Mouse (Mus musculus) right cerebral cortex, postnatal 4 days (tissue): Measurements from ENCODE around the gene Fam126a.
A peak's percentile ranks its signal among the peaks of the same experiment; 100 is the strongest.

Experiments
- DNase-seq: peaks from one replicate; pipeline ENCODE4 v3.0.0-alpha.2; 2022

Gene Fam126a

DNA sequence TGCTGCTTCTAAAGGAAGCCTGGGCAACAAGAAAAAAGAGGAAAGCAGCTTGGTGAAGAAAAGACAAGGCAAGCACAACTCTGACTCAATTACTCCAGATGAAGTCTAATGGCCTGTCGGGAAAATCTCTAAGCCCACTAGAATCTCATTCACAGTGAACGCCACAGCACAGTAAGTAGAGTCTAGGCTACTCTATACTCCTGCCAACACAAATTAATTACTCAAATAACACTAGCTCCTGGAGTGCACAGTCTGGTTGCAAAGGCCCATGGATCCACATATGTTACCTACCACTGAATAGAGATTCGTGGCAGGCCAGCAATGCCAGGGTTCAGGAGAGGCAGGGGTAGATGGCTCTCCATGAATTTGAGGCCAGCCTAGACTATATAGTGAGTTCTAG is 40.5 kb downstream of the Fam126a start:
- no peak for DNase-seq

GRCm38 (mm10) chr5:23987792-23988191 is 42.7 kb downstream of the Fam126a start:
- no peak for DNase-seq

GRCm38 (mm10) chr5:23982081-23982480 is 48.4 kb downstream of the Fam126a start:
- DNase-seq = no peak

DNA sequence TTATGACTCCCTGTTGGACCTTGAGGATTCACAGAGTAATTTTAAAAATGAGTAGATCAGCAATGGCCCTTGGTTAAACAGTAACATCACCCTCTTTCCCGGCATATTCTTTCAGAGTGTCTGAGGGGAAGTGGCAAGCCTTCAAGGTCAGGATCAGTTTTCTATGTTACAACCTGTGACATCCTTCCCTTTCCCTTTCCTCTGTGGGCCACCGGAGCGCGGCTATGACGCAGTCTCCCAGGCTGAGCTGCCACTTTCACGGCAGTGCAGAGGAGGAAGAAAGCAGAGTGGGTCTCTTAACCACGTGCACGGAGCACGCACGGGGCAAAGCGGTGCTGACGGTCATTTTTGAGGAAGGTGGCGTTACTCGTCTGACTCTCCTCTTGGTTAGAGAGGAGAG is 52.0 kb downstream of the Fam126a start:
- no peak for DNase-seq

DNA sequence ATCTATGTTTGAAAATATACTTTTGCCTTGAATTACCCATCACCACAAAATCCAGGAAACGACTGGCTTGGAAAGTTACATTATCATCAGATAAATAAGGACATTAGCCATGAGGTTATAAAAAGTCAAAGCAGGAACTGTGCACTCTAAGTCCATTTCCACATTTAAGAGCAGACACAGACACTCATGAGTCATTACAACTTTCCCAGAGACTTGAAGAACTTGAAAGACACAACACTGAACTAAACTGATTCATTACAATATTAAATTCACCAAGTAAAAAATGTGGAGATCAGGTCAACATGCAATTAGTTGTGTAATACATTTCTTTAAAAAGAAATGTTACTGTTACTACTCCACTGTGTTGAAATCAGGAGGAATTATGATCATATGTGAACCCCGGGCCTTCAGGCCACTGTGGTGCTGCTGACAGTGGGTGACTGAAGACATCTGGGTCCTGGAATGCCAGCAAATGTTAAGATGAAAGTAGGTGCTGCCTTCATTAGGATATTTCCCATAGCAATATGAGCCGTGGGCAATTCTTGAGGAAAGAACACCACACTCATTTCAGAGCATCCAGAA is 55.4 kb downstream of the Fam126a start:
- no peak for DNase-seq

- peak; percentile 22 for DNase-seq
Measured at GRCm38 (mm10) chr5:23967705-23968104, 62.8 kb downstream of the Fam126a start.

DNA sequence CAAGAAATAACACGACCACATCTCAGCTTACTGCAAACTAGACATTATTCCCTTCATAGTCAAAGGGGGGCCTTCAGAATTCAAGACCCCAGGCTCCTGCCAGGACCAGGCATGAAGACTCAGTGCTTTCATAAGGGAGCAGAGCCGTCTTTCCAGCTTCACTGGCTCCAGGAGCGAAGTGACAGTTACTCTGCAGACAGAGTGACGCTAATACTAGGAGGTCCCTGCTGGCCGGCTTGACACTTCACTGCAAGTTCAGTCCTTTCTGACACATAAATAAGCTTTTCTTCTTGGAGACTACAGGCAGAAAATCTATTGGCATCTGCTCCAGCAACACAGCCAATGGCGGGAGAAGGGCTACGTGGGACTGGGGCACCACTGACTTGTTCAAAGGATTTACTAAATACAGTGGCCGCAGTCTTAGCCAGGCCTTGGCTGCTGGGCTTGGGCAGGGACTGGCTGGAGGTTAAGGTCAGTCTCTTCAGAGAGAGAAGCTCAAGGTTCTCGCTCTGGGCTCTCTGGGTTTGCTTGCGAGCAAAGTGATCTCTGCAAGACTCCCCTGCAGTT is 65.8 kb downstream of the Fam126a start:
- peak; percentile 10 for DNase-seq

- DNase-seq = no peak
Measured at GRCm38 (mm10) chr5:23953047-23953446, 77.4 kb downstream of the Fam126a start.

- DNase-seq = no peak
Measured at GRCm38 (mm10) chr5:23948071-23948470, 82.4 kb downstream of the Fam126a start.

- no peak for DNase-seq
Measured at GRCm38 (mm10) chr5:23945056-23945455, 85.4 kb downstream of the Fam126a start.

DNA sequence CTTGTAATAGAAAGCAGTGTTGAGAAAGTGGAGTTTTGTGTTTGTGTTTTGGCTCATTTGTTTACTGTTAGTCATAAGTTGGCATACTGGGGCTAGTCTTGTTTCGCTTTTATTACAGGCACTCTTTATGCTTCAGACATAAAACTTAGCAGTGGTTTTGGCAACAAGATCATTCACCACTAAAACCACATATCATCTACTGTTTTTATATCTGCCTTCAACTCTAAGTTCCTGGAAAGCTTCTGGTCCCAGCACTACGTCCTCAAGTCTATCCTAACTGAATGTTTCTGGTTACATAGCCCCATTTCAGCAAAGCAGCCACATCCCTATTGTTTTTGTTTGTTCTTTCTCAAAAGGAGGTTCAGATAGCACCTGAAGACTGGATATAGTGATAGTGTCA is 87.0 kb downstream of the Fam126a start:
- DNase-seq = no peak

DNA sequence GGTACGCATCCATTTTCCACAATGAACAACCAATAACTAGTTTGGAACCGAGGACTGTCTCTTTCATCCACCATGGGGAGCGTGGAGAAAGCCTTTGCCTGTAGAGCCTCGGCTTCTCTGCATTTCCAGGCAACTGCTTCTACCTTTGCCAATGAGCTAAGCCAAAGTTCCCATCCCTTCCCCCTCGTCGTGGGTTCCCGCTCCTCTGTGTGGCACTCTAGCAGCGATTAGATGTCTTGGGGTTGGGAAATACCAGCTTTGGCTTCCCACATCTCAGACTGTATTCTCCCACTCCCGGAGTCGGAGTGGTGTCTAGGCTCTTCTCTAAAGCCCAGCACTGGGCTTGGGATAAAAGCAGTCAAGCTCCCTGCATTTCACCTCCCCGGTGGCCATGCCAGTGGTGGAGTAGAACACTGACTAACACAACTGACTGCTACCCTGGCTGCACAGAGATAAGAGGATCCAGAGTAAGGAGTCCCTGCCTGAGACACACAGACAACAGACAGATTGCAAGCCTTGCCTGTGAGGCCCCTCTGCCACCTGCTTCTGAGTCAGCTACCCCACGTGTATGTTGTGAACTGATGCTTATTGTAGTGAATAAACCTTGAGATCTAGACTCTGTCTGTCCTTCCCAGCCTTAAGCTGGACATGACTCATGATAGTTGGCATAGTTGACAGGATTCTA is 106.9 kb downstream of the Fam126a start:
- DNase-seq = no peak

DNA sequence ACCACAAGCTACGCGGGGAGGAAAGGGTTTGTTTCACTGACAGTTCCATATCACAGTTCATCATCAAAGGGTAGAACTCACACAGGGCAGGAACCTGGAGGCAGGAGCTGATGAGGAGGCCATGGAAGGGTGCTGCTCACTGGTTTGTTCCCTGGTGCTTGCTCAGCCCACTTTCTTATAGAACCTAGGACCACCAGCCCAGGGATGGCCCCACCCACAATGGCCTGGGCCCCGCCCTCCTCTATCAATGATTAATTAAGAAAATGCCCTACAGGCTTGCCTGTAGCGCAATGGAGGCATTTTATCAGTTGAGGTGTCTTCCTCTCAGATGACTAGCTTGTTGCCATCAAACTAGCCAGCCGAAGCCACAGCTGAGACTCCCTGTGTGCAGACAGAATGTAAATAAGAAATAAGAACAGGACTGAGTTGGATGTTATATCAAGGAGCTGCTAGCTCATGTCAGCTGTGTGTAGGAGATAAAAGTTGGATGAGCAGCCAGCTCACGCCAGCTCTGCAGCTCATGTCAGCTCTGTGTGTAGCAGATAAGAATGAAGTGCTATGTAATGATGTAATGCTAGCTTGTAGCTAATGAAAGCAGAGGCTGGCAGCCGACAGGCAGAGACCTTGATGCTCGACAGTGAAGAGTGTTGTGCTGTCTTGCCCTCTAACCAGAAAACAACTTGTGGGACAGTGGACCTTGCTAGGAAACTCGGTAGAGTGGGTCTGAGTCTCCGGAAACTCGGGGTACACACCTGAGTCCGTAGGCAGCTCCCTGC is 107.8 kb downstream of the Fam126a start:
- no peak for DNase-seq

GRCm38 (mm10) chr5:23921316-23921715 is 109.2 kb downstream of the Fam126a start:
- no peak for DNase-seq

- DNase-seq = no peak
Measured at GRCm38 (mm10) chr5:23919892-23920731, 110.4 kb downstream of the Fam126a start.

GRCm38 (mm10) chr5:23917301-23917700 is 113.2 kb downstream of the Fam126a start:
- no peak for DNase-seq

GRCm38 (mm10) chr5:23911556-23911955 is 118.9 kb downstream of the Fam126a start:
- DNase-seq = no peak

GRCm38 (mm10) chr5:23909256-23909655 is 121.2 kb downstream of the Fam126a start:
- DNase-seq = no peak

DNA sequence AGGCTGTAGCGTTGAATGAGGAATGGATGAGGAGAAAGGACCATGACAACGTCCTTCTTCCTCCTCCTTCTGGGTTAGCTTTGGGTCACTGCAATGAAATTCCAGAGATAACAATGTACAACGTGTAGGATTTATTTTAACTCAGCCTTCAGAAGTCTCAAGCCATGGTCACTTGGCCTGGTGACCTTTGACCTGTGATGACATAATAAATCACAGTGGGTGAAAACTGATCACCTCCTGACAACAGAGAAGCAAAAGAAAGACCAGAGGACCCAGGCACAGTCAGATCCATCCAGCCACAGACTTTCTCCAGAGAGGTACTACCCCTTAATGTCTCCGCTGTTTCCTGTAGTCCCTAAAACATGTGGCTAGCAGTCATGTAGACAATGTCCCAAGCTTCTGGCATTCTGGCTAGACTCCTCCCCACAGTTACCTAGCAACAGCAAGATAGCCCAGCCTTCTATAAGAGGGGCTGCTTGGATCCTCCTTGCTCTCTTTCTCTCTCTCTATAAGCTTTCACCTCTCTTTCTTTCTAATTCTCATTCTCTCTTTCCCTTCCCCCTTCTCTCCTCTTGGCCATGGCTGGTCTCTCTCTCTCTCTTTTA is 121.9 kb downstream of the Fam126a start:
- no peak for DNase-seq

GRCm38 (mm10) chr5:23902221-23902620 is 128.3 kb downstream of the Fam126a start:
- DNase-seq = no peak

- DNase-seq = no peak
Measured at GRCm38 (mm10) chr5:23900190-23900589, 130.3 kb downstream of the Fam126a start.
